Mouse (Mus musculus) lung, postnatal 0 days (tissue): ENCODE data around the gene Ccdc122. TPM values are rescaled to one million over a fixed set of nuclear protein-coding genes. Genes with fewer than 3 reads are reported as not detected.
"Not testable (repeated sequence)": the region's sequence is repeated elsewhere in the genome, so short reads cannot be mapped to it uniquely, and the experiment has no call there.

ENCODE experiments used
- ATAC-seq: fragments of 200-750 bp; cut with Nextera tagmentation; 2 replicates; pipeline ENCODE4 v1.8.0; 2017; ENCODE audit warnings: moderate library complexity
- DNase-seq: peaks from one replicate; pipeline ENCODE4 v3.0.0-alpha.2; 2016; ENCODE audit warnings: low spot score
- H3K27ac ChIP-seq: fragments of 300-500 bp; sonication (generic); 2 replicates; pipeline ENCODE4 v1.5.1; 2014; ENCODE audit warnings: antibody characterized with exemption, mild to moderate bottlenecking, low read length, mixed read lengths
- H3K27me3 ChIP-seq: fragments of 300-500 bp; sonication (generic); replicated peaks from 2 replicates; pipeline ENCODE4 v1.6.1; 2014; ENCODE audit warnings: low read length, mixed read lengths; ENCODE audit not compliant: insufficient read depth
- H3K36me3 ChIP-seq: fragments of 300-500 bp; sonication (generic); 2 replicates; pipeline ENCODE4 v1.6.1; 2014; ENCODE audit warnings: low read length, mixed read lengths; ENCODE audit not compliant: insufficient read depth
- H3K4me1 ChIP-seq: fragments of 300-500 bp; sonication (generic); 2 replicates; pipeline ENCODE4 v1.6.1; 2014; ENCODE audit warnings: antibody characterized with exemption, low read depth, low read length, mixed read lengths; ENCODE audit not compliant: insufficient read depth
- H3K4me2 ChIP-seq: fragments of 300-500 bp; sonication (generic); replicated peaks from 2 replicates; pipeline ENCODE4 v1.6.1; 2014; ENCODE audit warnings: low read depth, mild to moderate bottlenecking, low read length, moderate library complexity, mixed read lengths
- H3K4me3 ChIP-seq: fragments of 300-500 bp; sonication (generic); 2 replicates; pipeline ENCODE4 v1.5.1; 2014; ENCODE audit warnings: low read depth, low read length
- H3K9ac ChIP-seq: fragments of 300-500 bp; sonication (generic); replicated peaks from 2 replicates; pipeline ENCODE4 v1.6.1; 2014; ENCODE audit warnings: low read depth, mild to moderate bottlenecking
- H3K9me3 ChIP-seq: fragments of 300-500 bp; sonication (generic); 2 replicates; pipeline ENCODE4 v1.6.1; 2016; ENCODE audit warnings: low read length, mixed read lengths
- CTCF ChIP-seq: IDR thresholded peaks from 2 replicates; pipeline ENCODE4 v1.5.1; 2016; ENCODE audit warnings: antibody characterized with exemption, mild to moderate bottlenecking
- EP300 ChIP-seq: IDR thresholded peaks from 2 replicates; pipeline ENCODE4 v1.6.1; 2016; ENCODE audit warnings: antibody characterized with exemption, mild to moderate bottlenecking, control low read depth
- whole genome bisulfite sequencing: fragments of 180-500 bp; shearing (Covaris S2); extraction: QIAGEN DNeasy Blood & Tissue Kit; methylation state at CpG from one replicate; pipeline ENCODE4 v1.1.7; 2014; 5-methylcytosine and 5-hydroxymethylcytosine counted together
- polyA plus RNA-seq: library from polyadenylated mRNA; unstranded; fragments of >200 nt; fragmentation: Nextera tagmentation; extraction: Ambion mirVana; gene quantifications from 2 replicates; pipeline ENCODE4 v1.2.1, GENCODE M21; 2015

Ccdc122 gene
- 6.2 and 8.2 TPM in 2 replicates for polyA plus RNA-seq

DNA sequence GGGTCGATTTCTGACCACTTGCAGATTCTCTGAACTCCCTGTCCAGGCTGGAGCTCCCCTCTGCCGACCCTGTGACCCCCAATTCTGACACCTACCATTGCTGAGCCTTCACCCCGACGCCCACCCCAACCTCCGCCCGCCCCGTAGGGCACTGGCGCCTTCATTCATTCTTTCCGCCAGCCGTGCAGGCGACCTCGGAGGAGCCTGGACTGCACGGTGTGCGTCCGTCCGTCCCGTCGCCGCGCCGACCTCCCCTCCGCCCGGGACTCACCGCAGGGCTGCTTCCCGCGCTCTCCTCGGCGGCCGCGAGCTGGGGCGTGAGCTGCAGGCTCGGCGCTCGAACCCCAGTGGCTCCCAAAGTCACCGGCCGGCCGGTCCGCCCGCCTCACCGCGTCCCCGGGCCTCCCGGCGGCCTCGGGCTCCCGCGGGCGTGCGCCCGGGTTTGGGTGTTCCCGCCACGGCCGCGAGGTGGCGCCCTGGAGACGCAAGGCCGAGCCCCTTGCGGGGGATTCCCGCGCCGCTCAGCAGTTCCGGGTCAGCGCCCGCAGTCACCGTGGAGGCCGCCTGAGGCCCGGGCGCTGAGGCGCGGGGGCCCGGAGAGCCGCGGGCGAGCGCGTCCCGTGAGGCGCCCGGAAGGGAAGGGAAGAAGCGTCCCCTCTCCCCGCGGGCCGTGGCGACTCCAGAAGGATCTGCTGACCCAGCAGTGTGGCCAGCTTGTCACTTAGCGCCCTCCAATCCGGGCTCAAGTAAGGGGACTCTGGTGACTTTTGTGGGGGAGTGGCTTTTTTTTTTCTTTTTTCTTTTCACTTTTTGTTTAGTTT is at the start of gene Ccdc122, which contains the start of gene Lacc1:
TSS of gene Ccdc122 (plus strand) at position 547 of the 821 bp plus-strand sequence.
TSS of gene Lacc1 (minus strand) at position 679 of the 821 bp plus-strand sequence.
- Histone ChIP-seq H3K36me3 (no peaks in the 10 kb centered on the region), H3K4me1 (peaks cover 3% of the 10 kb centered on the region; the same call in 1 of the 2 replicates), H3K9ac (peak within 1 kb of the TSS; percentile 78), H3K9me3 (no peaks in the 10 kb centered on the region), H3K4me3 (peak within 1 kb of the TSS; percentile 64), H3K27ac (peak within 1 kb of the TSS; percentile 80), H3K4me2 (peak within 1 kb of the TSS; percentile 92), H3K27me3 (no peaks in the 10 kb centered on the region)
- DNase-seq (peak; percentile 84), ATAC-seq (peak; percentile 80)
- TF ChIP-seq CTCF = peak; percentile 71
- no peak for TF ChIP-seq EP300
- WGBS = 4% methylated on average over 75 of the region's 86 CpGs

DNA sequence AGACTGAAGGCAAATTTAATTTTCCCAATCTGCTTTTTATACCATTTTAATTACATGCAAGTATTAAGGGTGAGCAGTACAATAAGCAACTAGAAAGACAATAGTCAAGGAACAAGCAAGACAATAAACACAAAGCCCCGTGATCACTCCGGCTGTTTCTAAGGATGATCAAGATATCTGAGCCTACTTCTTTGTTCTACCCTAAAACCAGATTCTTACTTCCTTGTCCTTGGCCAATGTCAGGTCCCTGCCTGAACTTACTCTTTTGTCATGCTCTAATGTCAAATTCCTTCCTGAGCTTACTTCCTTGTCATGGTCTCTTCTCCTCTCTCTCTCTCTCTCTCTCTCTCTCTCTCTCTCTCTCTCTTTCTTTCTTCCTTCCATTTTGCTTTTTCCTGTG is 46.2 kb upstream of the Ccdc122 start:
- WGBS = 89% methylated on average over 2 of the region's 2 CpGs
- DNase-seq, ATAC-seq, H3K36me3 ChIP-seq, H3K4me3 ChIP-seq, H3K9me3 ChIP-seq, H3K27me3 ChIP-seq, H3K4me1 ChIP-seq, H3K27ac ChIP-seq, H3K9ac ChIP-seq, H3K4me2 ChIP-seq: not testable (repeated sequence)

DNA sequence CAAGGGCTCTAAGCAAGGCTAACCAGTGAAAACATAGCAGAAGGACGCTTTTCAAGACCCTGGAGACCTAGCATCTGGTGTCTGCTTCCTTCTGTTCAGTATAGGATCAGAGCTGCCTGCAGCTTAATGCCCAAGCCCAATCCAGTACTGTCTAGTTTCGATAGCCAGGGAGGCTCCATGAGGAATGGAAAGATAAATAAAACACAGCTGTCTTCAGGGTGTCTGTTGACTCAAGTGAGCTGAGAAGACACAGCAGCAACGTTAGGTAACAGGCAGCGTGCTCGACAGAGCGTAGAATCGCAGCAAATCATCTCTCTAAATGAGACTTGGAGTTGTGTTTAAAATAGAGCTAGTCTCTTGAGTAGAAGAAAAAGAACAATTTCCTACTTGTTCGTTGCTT is 31.8 kb upstream of the Ccdc122 start:
- no peak overlapping the region for H3K27ac ChIP-seq
- no peaks in the 10 kb centered on the region for H3K9me3 ChIP-seq
- TF ChIP-seq CTCF (no peak), EP300 (no peak)
- peak; percentile 62 for ATAC-seq
- H3K4me3 ChIP-seq = no peak overlapping the region
- no peaks in the 10 kb centered on the region for H3K36me3 ChIP-seq
- no peak overlapping the region for H3K4me2 ChIP-seq
- H3K9ac ChIP-seq = no peak overlapping the region
- no peaks in the 10 kb centered on the region for H3K4me1 ChIP-seq
- 42% methylated on average over 8 of the region's 8 CpGs for WGBS
- peak; percentile 67 for DNase-seq
- no peaks in the 10 kb centered on the region for H3K27me3 ChIP-seq

DNA sequence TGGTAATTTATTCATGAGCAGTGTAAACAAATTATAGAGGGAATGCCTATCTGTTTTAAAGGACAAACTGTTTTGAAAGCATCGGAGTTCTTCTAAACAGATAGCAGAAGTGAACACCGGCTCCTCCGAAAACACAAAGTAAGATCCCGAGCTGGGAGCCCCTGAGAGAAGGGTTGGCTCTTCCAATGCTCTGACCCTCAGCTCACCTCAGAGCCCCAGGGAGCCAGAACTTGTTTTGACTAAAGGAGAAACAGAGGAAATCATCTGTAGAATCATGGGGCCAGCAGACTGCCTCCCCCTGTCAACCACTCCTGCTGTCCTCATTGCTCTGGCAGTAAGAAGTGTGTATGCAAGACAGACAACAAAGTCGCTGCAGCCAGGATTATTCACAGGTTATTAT is 31.0 kb upstream of the Ccdc122 start:
- Histone ChIP-seq H3K4me1 (no peaks in the 10 kb centered on the region), H3K9ac (no peak overlapping the region), H3K4me3 (no peak overlapping the region), H3K36me3 (no peaks in the 10 kb centered on the region), H3K9me3 (no peaks in the 10 kb centered on the region), H3K27me3 (no peaks in the 10 kb centered on the region), H3K4me2 (no peak overlapping the region), H3K27ac (no peak overlapping the region)
- TF ChIP-seq EP300 = no peak
- no peak for TF ChIP-seq CTCF
- ATAC-seq = no peak
- 59% methylated on average over 5 of the region's 5 CpGs for WGBS
- no peak for DNase-seq

DNA sequence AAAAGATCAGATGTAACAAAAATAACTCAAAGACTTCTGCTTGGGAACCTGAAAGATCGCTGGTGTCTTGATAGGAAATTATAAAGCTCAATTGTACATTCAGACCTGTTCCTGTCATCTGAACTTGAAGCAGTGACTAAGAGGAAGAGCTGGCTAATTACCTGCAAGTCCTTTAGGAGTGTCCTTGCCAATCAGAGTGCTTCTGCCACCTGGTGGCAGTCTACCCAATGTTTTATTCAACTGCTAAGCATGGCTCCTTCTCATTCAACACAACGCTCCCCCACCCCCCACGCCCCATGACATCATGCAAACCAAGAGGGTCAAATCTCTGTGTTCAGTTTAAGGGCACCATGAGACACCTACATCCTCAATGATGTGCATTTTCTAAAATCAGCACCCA is 28.3 kb upstream of the Ccdc122 start:
- no peaks in the 10 kb centered on the region for H3K9me3 ChIP-seq
- H3K9ac ChIP-seq = no peak overlapping the region
- no peaks in the 10 kb centered on the region for H3K27me3 ChIP-seq
- ATAC-seq = peak; percentile 70
- no peak overlapping the region for H3K27ac ChIP-seq
- no peak overlapping the region for H3K4me3 ChIP-seq
- DNase-seq = peak; percentile 94
- no peaks in the 10 kb centered on the region for H3K4me1 ChIP-seq
- no peaks in the 10 kb centered on the region for H3K36me3 ChIP-seq
- no peak overlapping the region for H3K4me2 ChIP-seq
- WGBS = 11% methylated on average over 3 of the region's 3 CpGs
- TF ChIP-seq EP300 (peak; percentile 48; the same call in 1 of the 2 replicates), CTCF (peak; percentile 90)

DNA sequence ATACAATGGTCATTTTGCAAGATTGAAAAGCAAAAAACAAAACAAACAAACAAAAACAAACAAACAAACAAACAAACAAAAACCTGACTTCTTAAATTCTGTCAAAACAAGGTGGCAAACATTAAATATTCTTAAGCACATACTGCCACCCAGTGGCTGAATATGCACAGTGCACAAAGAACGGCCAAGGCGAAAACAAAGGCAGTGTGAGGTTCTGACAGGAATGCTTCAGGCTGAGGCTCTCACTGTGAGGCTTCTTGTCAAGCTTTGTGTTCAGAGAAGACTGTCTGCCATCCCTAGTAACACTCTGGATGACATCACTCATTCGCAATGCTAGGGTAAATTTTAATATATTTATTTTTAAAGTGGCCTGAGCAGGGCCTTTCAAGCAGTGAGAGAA is 24.8 kb upstream of the Ccdc122 start:
- Histone ChIP-seq H3K9me3 (no peaks in the 10 kb centered on the region), H3K4me1 (no peaks in the 10 kb centered on the region), H3K4me2 (no peak overlapping the region), H3K4me3 (no peak overlapping the region), H3K36me3 (no peaks in the 10 kb centered on the region), H3K9ac (no peak overlapping the region), H3K27ac (no peak overlapping the region), H3K27me3 (no peaks in the 10 kb centered on the region)
- ATAC-seq (peak; percentile 17; the same call in 1 of the 2 replicates), DNase-seq (peak; percentile 77)
- WGBS = 6% methylated on average over 3 of the region's 3 CpGs
- peak; percentile 92 for TF ChIP-seq CTCF
- no peak for TF ChIP-seq EP300

DNA sequence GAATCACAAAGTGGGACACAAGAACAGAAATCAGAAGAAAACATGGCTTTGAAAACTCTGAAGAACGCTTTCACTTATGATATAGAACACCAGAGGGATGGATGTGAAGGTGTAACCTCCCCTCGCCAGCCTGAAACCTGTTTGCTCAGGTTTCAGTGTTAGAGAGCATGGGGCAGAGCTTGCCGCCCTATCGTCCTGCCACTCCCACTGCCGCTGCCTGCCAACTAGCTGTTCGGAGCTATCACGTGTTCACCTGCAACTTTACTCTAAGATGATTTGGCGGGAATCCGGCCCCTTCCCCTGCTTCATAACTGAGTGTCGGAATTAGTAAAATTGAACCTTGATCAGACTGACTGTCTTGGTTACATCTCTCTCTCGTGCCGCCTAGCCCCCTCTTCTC is 19.8 kb upstream of the Ccdc122 start:
- not testable (repeated sequence) for ATAC-seq, H3K4me1 ChIP-seq, H3K4me3 ChIP-seq, H3K27ac ChIP-seq, H3K36me3 ChIP-seq, H3K9me3 ChIP-seq, H3K4me2 ChIP-seq, H3K27me3 ChIP-seq, H3K9ac ChIP-seq
- 43% methylated on average over 12 of the region's 12 CpGs for WGBS
- DNase-seq = peak; percentile 22
